Mouse (Mus musculus): ENCODE measurements at regions not wholly inside any gene's neighbourhood (a gene's known extent, or its start where the extent isn't known, plus 50 kb on each side); places are given as distances from the start of the nearest gene placed in this dataset.

- ATAC-seq (ENCODE audit: low FRiP score): no peak
- Histone ChIP-seq H3K4me2 (no peak overlapping the region), H3K36me3 (no peaks in the 10 kb centered on the region), H3K9ac (replicated peaks) (no peak overlapping the region), H3K4me3 (replicated peaks) (no peak overlapping the region), H3K27me3 (replicated peaks) (no peaks in the 10 kb centered on the region), H3K27ac (replicated peaks) (no peak overlapping the region), H3K9me3 (replicated peaks) (peaks cover 5% of the 10 kb centered on the region; the same call in 1 of the 2 replicates), H3K4me1 (no peaks in the 10 kb centered on the region)
Observed at GRCm38 (mm10) chr13:33721851-33722250, 60.6 kb downstream of the Serpinb6d start.

- H3K27me3 ChIP-seq (replicated peaks): no peaks in the 10 kb centered on the region
- H3K36me3 ChIP-seq: no peaks in the 10 kb centered on the region
- no peaks in the 10 kb centered on the region for H3K4me1 ChIP-seq
- no peaks in the 10 kb centered on the region for H3K9me3 ChIP-seq (replicated peaks)
- no peak overlapping the region for H3K4me3 ChIP-seq (replicated peaks)
- ATAC-seq (ENCODE audit: low FRiP score): no peak
- peak overlapping the region; percentile 4; the same call in 1 of the 2 replicates for H3K4me2 ChIP-seq
- H3K27ac ChIP-seq (replicated peaks): no peak overlapping the region
- 58% methylated on average over 18 of the region's 18 CpGs for WGBS
- H3K9ac ChIP-seq (replicated peaks): no peak overlapping the region
Observed at GRCm38 (mm10) chr13:33762293-33763125, 80.7 kb downstream of the Serpinb6e start.

- H3K4me3 ChIP-seq (replicated peaks): no peak overlapping the region
- no peak overlapping the region for H3K9ac ChIP-seq (replicated peaks)
- 88% methylated on average over 14 of the region's 14 CpGs for WGBS
- ATAC-seq (ENCODE audit: low FRiP score): no peak
- H3K27me3 ChIP-seq (replicated peaks): no peaks in the 10 kb centered on the region
- no peaks in the 10 kb centered on the region for H3K4me1 ChIP-seq
- no peaks in the 10 kb centered on the region for H3K9me3 ChIP-seq (replicated peaks)
- no peak overlapping the region for H3K27ac ChIP-seq (replicated peaks)
- no peaks in the 10 kb centered on the region for H3K36me3 ChIP-seq
- H3K4me2 ChIP-seq: no peak overlapping the region
Observed at GRCm38 (mm10) chr13:33763295-33763916, 79.8 kb downstream of the Serpinb6e start.

Measured in neural tube, embryonic 15.5 days (tissue).